Mouse (Mus musculus): ENCODE data around the gene Ntrk3. TPM values are rescaled to one million over a fixed set of nuclear protein-coding genes. Genes with fewer than 3 reads are reported as not detected.

The Ntrk3 gene
- total RNA-seq, 2 experiments from 2014 or later = 1.1 to 1.5 TPM

- H3K4me3 ChIP-seq = no peak overlapping the region
- no peak for TF ChIP-seq CTCF (IDR thresholded peaks at IDR 0.05)
- intact Hi-C loops (cut with DNase I) = no loop called here
- no peak overlapping the region for H3K27ac ChIP-seq
- DNase-seq = no peak
Measured at GRCm38 (mm10) chr7:78361341-78362309, 376.2 kb downstream of the Ntrk3 start.

GRCm38 (mm10) chr7:78347464-78347863 lies 390.3 kb downstream of the Ntrk3 start:
- Histone ChIP-seq H3K27ac (no peak overlapping the region), H3K4me3 (no peak overlapping the region)
- no peak for TF ChIP-seq CTCF (IDR thresholded peaks at IDR 0.05)
- DNase-seq = no peak
- intact Hi-C loops (cut with DNase I) = no loop called here

- no peak for TF ChIP-seq CTCF (IDR thresholded peaks at IDR 0.05)
- H3K4me3 ChIP-seq = no peak overlapping the region
- no peak for DNase-seq
- H3K27ac ChIP-seq = no peak overlapping the region
- intact Hi-C loops (cut with DNase I) = no loop called here
Measured at GRCm38 (mm10) chr7:78333422-78333821, 404.4 kb downstream of the Ntrk3 start.

- no peak for DNase-seq
- H3K4me3 ChIP-seq = no peak overlapping the region
- intact Hi-C loops (cut with DNase I) = no loop called here
- no peak for TF ChIP-seq CTCF (IDR thresholded peaks at IDR 0.05)
- no peak overlapping the region for H3K27ac ChIP-seq
Measured at GRCm38 (mm10) chr7:78328301-78328700, 409.5 kb downstream of the Ntrk3 start.

- intact Hi-C loops (cut with DNase I) = no loop called here
- no peak for TF ChIP-seq CTCF (IDR thresholded peaks at IDR 0.05)
- DNase-seq = no peak
- Histone ChIP-seq H3K27ac (no peak overlapping the region), H3K4me3 (no peak overlapping the region)
Measured at GRCm38 (mm10) chr7:78326185-78326584, 411.6 kb downstream of the Ntrk3 start.

- no peak for DNase-seq
- intact Hi-C loops (cut with DNase I) = no loop called here
- no peak for TF ChIP-seq CTCF (IDR thresholded peaks at IDR 0.05)
- no peak overlapping the region for H3K4me3 ChIP-seq
- H3K27ac ChIP-seq = no peak overlapping the region
Measured at GRCm38 (mm10) chr7:78318640-78319039, 419.2 kb downstream of the Ntrk3 start.

GRCm38 (mm10) chr7:78305770-78306169 lies 432.0 kb downstream of the Ntrk3 start:
- H3K27ac ChIP-seq = no peak overlapping the region
- intact Hi-C loops (cut with DNase I) = no loop called here
- no peak for DNase-seq

GRCm38 (mm10) chr7:78305029-78305428 lies 432.8 kb downstream of the Ntrk3 start:
- TF ChIP-seq CTCF (IDR thresholded peaks at IDR 0.05) = no peak
- Histone ChIP-seq H3K27ac (no peak overlapping the region), H3K4me3 (no peak overlapping the region)
- intact Hi-C loops (cut with DNase I) = no loop called here
- no peak for DNase-seq

More at GRCm38 (mm10) chr7:78305770-78306169, 432.0 kb downstream of the Ntrk3 start:
- H3K4me3 ChIP-seq = no peak overlapping the region
- no peak for TF ChIP-seq CTCF (IDR thresholded peaks at IDR 0.05)

- no peak for DNase-seq
- intact Hi-C loops (cut with DNase I) = no loop called here
- H3K4me3 ChIP-seq = no peak overlapping the region
- no peak for TF ChIP-seq CTCF (IDR thresholded peaks at IDR 0.05)
- no peak overlapping the region for H3K27ac ChIP-seq
Measured at GRCm38 (mm10) chr7:78297290-78297689, 440.5 kb downstream of the Ntrk3 start.

GRCm38 (mm10) chr7:78294322-78294721 lies 443.5 kb downstream of the Ntrk3 start:
- DNase-seq = no peak
- intact Hi-C loops (cut with DNase I) = no loop called here
- no peak overlapping the region for H3K4me3 ChIP-seq
- TF ChIP-seq CTCF (IDR thresholded peaks at IDR 0.05) = no peak
- no peak overlapping the region for H3K27ac ChIP-seq

- Histone ChIP-seq H3K4me3 (no peak overlapping the region), H3K27ac (no peak overlapping the region)
- no peak for DNase-seq
- TF ChIP-seq CTCF (IDR thresholded peaks at IDR 0.05) = no peak
- intact Hi-C loops (cut with DNase I) = no loop called here
Measured at GRCm38 (mm10) chr7:78290186-78290585, 447.6 kb downstream of the Ntrk3 start.

- H3K27ac ChIP-seq = no peak overlapping the region
- no peak for DNase-seq
- no peak for TF ChIP-seq CTCF (IDR thresholded peaks at IDR 0.05)
- intact Hi-C loops (cut with DNase I) = no loop called here
- no peak overlapping the region for H3K4me3 ChIP-seq
Measured at GRCm38 (mm10) chr7:78286516-78287238, 451.1 kb downstream of the Ntrk3 start.

Measured in gastrocnemius, adult 2 months (tissue).